Mouse (Mus musculus): ENCODE data around the gene Osbpl8.

- TF ChIP-seq POLR2A (IDR thresholded peaks at IDR 0.05; ENCODE audit: low read depth, low read length) (no peak), POLR2AphosphoS2 (IDR thresholded peaks at IDR 0.05; ENCODE audit: low read depth, low read length) (no peak), ZC3H11A (IDR thresholded peaks at IDR 0.05; ENCODE audit: low read depth, low read length) (no peak), EP300 (IDR thresholded peaks at IDR 0.05; ENCODE audit: low read length) (no peak), CTCF (conservative IDR thresholded peaks at IDR 0.05 in 1 of 2, IDR thresholded peaks at IDR 0.05 in 1 of 2; ENCODE audit: low read depth in 2 of 2, low read length in 2 of 2) (no peak), MAFK (IDR thresholded peaks at IDR 0.05; ENCODE audit: insufficient replicate concordance, low read length) (no peak), USF2 (conservative IDR thresholded peaks at IDR 0.05; ENCODE audit: low read depth, low read length) (no peak), TBP (conservative IDR thresholded peaks at IDR 0.05; ENCODE audit: low read depth, low read length) (no peak), JUND (conservative IDR thresholded peaks at IDR 0.05; ENCODE audit: low read depth, low read length) (no peak), MXI1 (IDR thresholded peaks at IDR 0.05; ENCODE audit: low read depth, low read length) (no peak), USF1 (IDR thresholded peaks at IDR 0.05; ENCODE audit: low read depth, low read length) (no peak), MEF2A (IDR thresholded peaks at IDR 0.05; ENCODE audit: borderline replicate concordance, low read depth, low read length) (no peak)
These were observed 177.2 kb downstream of the Osbpl8 start for GRCm38 (mm10) chr10:111341761-111342160.

Data from CH12.LX (cell line).